Mouse (Mus musculus) embryo, embryonic 11 days (tissue): Measurements from ENCODE around the gene Nxf2.
A peak's percentile ranks its signal among the peaks of the same experiment; 100 is the strongest.
"Not testable (repeated sequence)": the region's sequence is repeated elsewhere in the genome, so short reads cannot be mapped to it uniquely, and the experiment has no call there.

Source experiments
- DNase-seq: peaks from one replicate; pipeline ENCODE4 v3.0.0-alpha.2; 2015

The Nxf2 gene

GRCm38 (mm10) chrX:134964546-134964945 is at the start of gene Nxf2:
Nxf2 (minus strand) TSS chrX:134964754.
- DNase-seq = no peak

DNA sequence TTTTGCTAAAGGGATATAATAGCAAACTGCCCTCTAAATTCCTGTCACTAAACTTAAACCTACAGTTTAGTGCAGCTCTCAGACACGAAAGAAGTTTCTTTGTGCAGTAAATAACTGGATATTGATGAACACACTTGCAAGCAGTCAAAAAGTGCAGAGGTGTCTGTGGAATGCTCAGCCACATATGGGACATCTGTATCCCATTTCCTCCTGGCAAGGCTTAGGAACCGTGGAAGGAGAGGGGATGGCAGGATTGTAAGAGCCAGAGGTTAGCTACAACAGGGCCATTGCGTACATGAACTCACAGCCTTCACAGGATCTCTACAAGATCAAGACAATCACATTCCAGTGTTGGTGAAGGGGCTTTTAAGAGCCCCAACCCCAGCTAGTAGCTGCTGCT is 46.8 kb upstream of the Nxf2 start:
- peak; percentile 37 for DNase-seq

- DNase-seq = no peak
Observed at GRCm38 (mm10) chrX:135009471-135009815, 44.9 kb upstream of the Nxf2 start.

GRCm38 (mm10) chrX:135008720-135009470 is 44.3 kb upstream of the Nxf2 start, which contains the start of gene Zmat1:
Zmat1 (minus strand) TSS chrX:135009209.
- peak; percentile 90 for DNase-seq

GRCm38 (mm10) chrX:135008021-135008420 is 43.5 kb upstream of the Nxf2 start:
- peak; percentile 2 for DNase-seq

DNA sequence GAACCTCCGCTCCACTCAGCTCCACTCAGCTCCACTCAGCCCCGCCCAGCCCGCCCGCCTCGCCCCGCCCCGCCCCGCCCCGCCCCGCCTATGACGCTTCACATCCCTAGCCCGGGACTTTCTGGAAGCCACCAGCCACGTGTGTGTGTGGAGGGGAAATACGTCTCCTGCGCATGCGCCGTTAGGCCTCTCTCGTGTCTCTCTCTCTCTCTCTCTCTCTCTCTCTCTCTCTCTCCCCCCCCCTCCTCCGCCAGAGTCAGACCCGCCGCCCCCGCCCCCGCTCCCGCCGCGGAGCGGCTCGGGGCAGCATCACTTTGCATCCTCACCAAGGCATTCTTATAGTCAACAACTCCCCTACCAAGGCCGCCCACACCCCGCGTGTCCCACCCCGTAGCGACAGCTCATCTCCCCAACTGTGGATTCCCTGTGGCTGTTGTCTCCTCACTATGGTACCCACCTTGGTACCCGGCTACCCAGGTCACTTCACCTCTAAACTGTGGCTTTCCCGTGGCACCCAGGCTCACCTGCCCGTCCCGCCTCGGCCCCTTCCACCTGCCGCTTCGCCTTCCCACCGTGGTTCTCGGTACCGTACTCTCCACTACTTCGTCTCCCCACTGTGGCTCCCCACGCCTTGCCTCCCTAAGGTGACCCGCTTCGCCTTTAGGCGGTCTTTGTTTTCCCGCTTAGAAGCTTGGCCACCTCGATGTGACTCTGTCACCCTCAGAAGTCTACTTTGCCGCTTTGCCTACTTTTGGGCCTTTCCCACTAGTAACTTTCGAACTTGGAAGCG is 1.1 kb downstream of the Nxf2 start:
- peak; percentile 81 for DNase-seq

DNA sequence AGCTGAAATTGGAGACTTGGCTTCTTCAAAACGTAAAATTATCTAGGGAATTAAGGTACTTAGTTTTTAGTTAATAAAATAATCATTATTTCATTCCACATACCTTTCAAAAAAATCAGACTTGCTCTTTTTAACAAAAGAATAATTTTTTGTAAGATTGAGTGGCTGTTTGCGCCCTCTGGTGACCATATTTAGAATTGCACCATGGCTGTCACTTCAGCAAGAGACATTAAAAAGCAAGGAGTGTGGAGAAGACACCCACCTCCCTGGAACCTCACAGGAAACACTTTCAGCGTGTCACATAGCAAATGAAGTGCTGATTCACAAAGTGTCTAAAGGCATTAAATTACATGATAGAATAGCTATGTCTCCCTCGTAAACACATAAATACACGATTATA is 34.2 kb downstream of the Nxf2 start:
- peak; percentile 32 for DNase-seq

DNA sequence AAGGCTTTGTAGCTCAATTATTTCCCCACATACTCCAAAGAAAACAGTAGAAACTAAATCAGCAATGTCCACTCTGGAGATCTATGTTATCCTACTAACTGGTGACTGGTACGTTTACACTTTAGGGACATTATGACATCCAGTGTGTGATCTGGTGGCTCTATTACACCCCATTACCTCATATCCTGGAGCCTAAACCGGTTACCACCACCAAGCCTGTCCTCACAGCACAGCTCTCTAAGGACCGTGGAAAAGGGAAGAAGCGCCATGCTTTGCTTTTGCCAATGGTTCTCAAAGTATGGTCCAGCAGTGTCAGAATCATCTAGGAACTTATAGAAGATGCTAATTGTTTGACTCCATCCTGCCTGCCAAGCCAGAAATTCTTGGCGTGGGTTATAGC is 34.6 kb downstream of the Nxf2 start:
- DNase-seq = no peak

DNA sequence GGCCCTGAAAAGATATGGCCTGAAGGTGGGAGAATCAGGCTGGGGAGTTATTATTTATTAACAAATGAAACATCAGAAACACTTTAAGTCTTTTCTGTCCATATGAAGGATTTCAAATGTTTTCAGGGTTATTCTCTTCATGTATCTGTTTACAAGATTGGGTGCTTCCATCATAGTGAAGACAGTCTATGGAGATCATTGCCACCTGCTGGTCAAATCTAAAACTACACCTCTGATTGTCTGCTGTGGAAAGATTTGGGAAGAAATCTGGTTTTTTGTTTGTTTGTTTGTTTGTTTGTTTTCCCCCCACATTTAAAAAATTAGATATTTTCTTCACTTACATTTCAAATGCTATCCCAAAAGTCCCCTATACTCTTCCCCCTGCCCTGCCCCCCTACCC is 39.5 kb downstream of the Nxf2 start:
- peak; percentile 46 for DNase-seq

DNA sequence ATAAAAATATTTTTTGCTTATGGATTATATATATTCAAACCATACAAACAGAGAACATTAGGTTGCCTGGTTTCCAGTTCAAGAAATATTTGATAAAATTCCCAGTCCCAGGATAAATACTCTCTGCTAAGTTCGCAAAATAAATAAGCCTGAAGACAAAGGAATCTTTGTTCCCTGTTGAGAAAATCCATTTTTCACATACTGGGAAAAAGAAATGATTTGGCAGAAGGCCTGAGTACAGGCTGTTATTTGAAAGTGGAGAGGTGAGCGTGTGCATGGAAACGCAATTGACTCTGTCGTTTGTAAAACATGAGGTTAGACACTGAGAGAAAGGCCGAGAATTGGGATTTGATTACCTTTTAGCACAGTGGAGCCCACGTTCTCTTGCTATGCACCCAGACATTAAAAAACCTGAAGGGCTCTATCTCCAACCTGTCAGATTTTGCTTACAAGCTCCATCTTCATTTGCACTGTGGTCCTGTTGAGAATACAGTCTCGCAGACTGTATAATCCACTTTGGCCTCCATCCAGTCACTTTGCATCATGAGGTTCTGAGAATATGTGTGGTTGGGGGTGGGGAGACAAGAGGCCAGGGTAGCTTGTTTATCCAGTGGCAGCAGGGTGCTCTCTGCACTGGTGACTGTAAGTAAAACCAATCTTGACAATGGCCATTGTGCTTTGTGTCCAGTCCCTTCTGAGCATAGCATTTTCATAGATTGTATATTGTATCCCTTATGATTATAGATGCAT is 40.7 kb downstream of the Nxf2 start:
- peak; percentile 1 for DNase-seq

DNA sequence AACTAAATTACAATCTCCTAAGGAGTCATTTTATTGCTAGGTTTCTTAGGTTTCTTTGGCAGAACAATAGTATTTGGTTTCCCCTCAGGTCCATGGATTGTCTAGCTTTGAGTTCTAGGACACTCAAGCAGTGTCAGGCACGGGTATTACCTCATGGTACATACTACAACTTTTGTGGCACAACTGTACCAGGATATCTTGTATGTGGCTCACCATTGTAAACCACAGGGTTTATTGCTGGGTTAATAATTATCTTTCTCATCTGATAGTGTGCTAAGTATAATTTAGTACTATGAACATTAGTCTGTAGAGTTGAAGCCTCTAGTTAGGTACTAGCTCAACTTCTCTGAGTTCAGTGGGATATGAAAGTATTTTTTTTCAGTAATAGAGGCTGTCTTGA is 45.3 kb downstream of the Nxf2 start:
- DNase-seq = no peak

DNA sequence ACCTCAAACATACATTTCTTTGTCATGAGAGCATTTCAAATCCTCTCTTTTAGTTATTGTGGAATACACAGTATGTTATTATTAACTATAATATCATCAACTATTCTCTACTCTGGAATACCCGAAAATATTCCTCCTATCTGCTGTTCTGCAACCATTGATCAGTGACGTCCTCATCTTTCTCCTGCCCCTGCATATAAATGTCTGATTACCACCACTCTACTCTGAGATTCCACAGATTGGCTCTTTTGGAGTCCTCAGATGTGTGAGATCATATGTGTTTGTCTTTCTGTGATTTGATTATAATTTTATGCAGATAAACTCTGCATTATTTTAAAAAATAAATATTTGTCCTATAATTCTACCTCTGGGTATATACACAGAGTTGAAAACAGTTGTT is 48.8 kb downstream of the Nxf2 start:
- no peak for DNase-seq

- DNase-seq = not testable (repeated sequence)
Observed at GRCm38 (mm10) chrX:134915315-134915714, 49.2 kb downstream of the Nxf2 start.

- no peak for DNase-seq
Observed at GRCm38 (mm10) chrX:134914851-134915250, 49.7 kb downstream of the Nxf2 start.

GRCm38 (mm10) chrX:134913234-134913936 is 51.2 kb downstream of the Nxf2 start:
- DNase-seq = peak; percentile 23

DNA sequence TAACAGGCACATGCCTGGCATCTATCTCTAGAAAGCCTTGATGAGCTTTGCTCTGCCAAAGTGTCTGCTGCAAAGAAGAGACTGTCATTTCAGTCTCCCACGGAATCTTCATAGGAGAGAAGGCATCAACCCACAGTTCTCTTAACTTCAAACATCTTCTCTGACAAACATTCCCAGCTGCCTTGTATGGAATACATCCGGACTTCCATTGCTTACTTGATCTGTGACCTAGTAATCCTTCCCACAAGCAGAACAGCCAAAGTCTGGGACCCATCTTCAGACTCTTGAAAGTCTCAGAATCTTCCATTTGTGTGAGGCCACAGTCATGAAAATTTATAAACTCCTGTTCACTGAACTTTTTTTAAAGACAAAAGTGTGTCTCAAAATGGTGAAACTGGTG is 51.7 kb downstream of the Nxf2 start:
- DNase-seq = no peak

DNA sequence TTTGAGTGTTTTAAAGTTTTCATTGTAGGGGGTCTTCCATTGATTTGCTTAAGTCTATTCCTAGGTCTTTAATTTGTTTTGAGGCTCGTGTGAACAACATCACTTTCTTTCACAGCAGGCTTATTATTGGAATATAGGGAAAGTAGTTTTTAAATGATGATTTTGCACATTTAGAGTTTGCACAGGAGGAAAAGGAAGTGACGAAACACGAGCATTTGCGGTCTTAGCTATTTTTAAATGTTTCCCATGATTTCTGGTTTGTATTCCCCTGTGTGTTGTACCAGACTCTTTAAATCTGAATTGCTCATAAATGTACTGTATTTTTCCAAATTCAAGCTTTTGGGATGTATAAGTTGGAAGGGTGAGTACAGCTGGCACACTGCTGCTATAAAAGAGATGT is 54.2 kb downstream of the Nxf2 start:
- DNase-seq = no peak
